Mouse (Mus musculus) intestine, embryonic 15.5 days (tissue): Measurements from ENCODE around the gene Kbtbd6. TPM values are rescaled to one million over a fixed set of nuclear protein-coding genes. Genes with fewer than 3 reads are reported as not detected.
"Not testable (repeated sequence)": the region's sequence is repeated elsewhere in the genome, so short reads cannot be mapped to it uniquely, and the experiment has no call there.

Experiments used
- ATAC-seq: fragments of 200-750 bp; cut with Nextera tagmentation; 2 replicates; pipeline ENCODE4 v1.8.0; 2017; ENCODE audit warnings: moderate TSS enrichment, moderate library complexity
- H3K27ac ChIP-seq: fragments of 300-500 bp; sonication (generic); 2 replicates; pipeline ENCODE4 v1.5.1; 2015; ENCODE audit warnings: mild to moderate bottlenecking, inconsistent platforms
- H3K27me3 ChIP-seq: fragments of 300-500 bp; sonication (generic); replicated peaks from 2 replicates; pipeline ENCODE4 v1.6.1; 2015; ENCODE audit warnings: inconsistent platforms
- H3K36me3 ChIP-seq: fragments of 300-500 bp; sonication (generic); 2 replicates; pipeline ENCODE4 v1.6.1; 2015; ENCODE audit warnings: inconsistent platforms
- H3K4me1 ChIP-seq: fragments of 300-500 bp; sonication (generic); replicated peaks from 2 replicates; pipeline ENCODE4 v1.6.1; 2015; ENCODE audit warnings: inconsistent platforms
- H3K4me2 ChIP-seq: fragments of 300-500 bp; sonication (generic); replicated peaks from 2 replicates; pipeline ENCODE4 v1.6.1; 2015; ENCODE audit warnings: mild to moderate bottlenecking, inconsistent platforms
- H3K4me3 ChIP-seq: fragments of 300-500 bp; sonication (generic); replicated peaks from 2 replicates; pipeline ENCODE4 v1.5.1; 2015; ENCODE audit warnings: inconsistent platforms
- H3K9ac ChIP-seq: fragments of 300-500 bp; sonication (generic); 2 replicates; pipeline ENCODE4 v1.6.1; 2015; ENCODE audit warnings: inconsistent platforms
- H3K9me3 ChIP-seq: fragments of 300-500 bp; sonication (generic); 2 replicates; pipeline ENCODE4 v1.6.1; 2016; ENCODE audit warnings: inconsistent platforms
- WGBS: fragments of 180-500 bp; shearing (Covaris S2); methylation state at CpG from one replicate; pipeline ENCODE4 v1.1.7; 2015; 5-methylcytosine and 5-hydroxymethylcytosine counted together
- polyA plus RNA-seq: library from polyadenylated mRNA; unstranded; fragments of >200 nt; fragmentation: Nextera tagmentation; extraction: Ambion mirVana; gene quantifications from 2 replicates; pipeline ENCODE4 v1.2.1, GENCODE M21; 2015

Gene Kbtbd6
- polyA plus RNA-seq, 1 experiment from 2014 or later = 2.9 TPM

DNA sequence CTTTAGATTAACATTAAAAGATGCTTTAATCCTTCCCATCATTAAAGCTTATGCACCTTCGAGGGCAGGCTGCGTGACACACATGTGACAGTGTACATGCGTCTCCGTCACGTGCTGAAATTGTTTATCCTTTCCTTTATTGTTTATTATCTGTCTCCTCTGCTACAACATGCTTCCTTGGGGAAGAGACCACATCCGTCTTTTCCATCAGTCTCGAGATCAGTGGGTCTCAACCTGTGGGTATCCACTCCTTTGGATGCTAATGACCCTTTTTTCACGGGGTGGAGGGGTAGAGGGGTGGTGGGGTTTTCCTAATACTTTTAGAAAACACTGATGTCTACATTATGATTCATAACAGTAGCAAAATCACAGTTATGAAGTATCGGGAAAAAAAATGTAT is 7.0 kb upstream of the Kbtbd6 start:
- no peaks in the 10 kb centered on the region for H3K36me3 ChIP-seq
- 83% methylated on average over 9 of the region's 9 CpGs for WGBS
- no peaks in the 10 kb centered on the region for H3K9me3 ChIP-seq
- H3K4me1 ChIP-seq = no peaks in the 10 kb centered on the region
- H3K27me3 ChIP-seq = no peaks in the 10 kb centered on the region
- no peak overlapping the region for H3K4me3 ChIP-seq
- ATAC-seq = no peak
- H3K27ac ChIP-seq = no peak overlapping the region
- H3K9ac ChIP-seq = no peak overlapping the region
- no peak overlapping the region for H3K4me2 ChIP-seq

DNA sequence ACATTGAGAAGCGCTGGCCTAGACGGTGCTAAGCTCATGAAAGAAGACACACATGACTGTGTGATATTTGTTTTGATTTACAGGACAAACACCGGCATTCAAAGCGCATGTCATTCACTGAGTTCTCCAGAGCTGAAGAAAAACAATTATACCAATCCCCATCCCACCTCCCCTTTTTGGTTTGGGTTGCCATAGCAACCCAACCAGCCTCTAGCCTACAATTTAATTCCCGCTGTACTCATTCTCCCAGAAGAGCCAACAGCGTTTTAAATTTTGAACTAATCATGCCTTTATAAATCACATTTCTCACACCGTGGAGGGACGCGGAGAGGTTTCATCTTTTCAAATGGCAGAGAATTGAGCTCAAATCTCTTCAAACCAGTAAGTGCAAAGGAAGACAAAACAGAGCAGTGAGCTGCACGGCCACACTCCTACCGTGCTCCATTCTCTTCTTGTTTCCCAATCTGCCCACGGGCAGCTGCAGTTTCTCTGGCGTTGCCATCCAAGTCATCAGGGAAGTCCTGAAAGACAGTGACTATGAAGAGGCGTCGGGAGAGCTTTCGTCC is 6.5 kb upstream of the Kbtbd6 start:
- Histone ChIP-seq H3K36me3 (no peaks in the 10 kb centered on the region), H3K27me3 (no peaks in the 10 kb centered on the region), H3K4me3 (no peak overlapping the region), H3K4me2 (no peak overlapping the region), H3K27ac (no peak overlapping the region), H3K4me1 (no peaks in the 10 kb centered on the region), H3K9me3 (no peaks in the 10 kb centered on the region), H3K9ac (no peak overlapping the region)
- WGBS = 75% methylated on average over 16 of the region's 16 CpGs
- ATAC-seq = no peak

DNA sequence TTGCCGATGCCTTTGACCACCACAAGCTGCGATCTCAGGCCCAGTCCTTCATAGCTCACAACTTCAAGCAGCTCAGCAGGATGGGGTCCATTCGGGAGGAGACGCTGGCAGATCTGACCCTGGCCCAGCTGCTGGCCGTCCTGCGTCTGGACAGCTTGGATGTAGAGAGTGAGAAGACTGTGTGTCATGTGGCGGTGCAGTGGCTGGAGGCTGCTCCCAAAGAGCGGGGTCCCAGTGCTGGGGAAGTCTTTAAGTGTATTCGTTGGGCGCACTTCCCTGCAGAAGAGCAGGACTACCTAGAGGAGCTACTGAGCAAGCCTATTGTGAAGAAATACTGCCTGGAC is 928 bp downstream of the Kbtbd6 start:
- H3K9me3 ChIP-seq, H3K9ac ChIP-seq, H3K4me1 ChIP-seq, H3K36me3 ChIP-seq, H3K4me3 ChIP-seq, H3K27me3 ChIP-seq, H3K4me2 ChIP-seq, H3K27ac ChIP-seq: not testable (repeated sequence)
- 95% methylated on average over 7 of the region's 10 CpGs for WGBS
- ATAC-seq = peak; percentile 9; the same call in 1 of the 2 replicates

DNA sequence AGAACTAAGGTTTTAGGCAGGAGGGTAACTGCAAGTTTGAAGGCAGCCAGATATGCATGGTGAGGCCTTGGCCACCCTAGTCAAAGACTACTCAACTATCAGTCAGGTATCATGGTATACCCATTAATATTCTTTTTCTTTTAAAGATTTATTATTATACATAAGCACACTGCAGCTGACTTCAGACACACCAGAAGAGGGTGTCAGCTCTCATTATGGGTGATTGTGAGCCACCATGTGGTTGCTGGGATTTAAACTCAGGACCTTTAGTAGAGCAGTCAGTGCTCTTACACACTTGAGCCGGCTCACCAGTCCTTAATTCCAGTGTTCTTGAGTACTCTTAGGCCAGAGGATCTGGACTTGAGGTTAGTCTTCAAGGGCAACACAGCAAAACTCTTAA is 8.8 kb downstream of the Kbtbd6 start:
- Histone ChIP-seq H3K27me3 (no peaks in the 10 kb centered on the region), H3K27ac (no peak overlapping the region), H3K4me3 (no peak overlapping the region), H3K9ac (no peak overlapping the region), H3K4me2 (no peak overlapping the region), H3K9me3 (no peaks in the 10 kb centered on the region), H3K36me3 (peaks cover 11% of the 10 kb centered on the region), H3K4me1 (no peaks in the 10 kb centered on the region)
- WGBS = 81% methylated on average over 1 of the region's 1 CpGs
- no peak for ATAC-seq

DNA sequence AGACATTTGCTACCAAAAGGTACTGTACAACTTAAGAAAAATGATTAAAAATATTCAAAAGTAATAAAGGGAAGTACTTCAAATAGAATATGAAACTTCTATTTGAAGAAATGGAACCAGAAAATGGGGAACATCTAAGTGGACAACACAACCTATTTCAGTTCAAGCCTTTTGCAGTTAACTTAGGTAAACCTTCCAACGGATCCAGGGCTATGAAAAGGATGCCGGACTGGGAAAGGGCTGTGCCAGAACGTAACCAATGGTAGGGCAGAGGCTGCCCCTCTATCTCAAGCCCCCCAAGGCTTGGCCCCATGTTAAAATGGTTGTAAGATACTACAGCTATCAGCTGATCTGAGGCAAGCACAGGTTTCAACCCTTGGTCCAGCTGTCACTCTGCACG is 9.4 kb downstream of the Kbtbd6 start:
- Histone ChIP-seq H3K4me3 (no peak overlapping the region), H3K36me3 (peaks cover 11% of the 10 kb centered on the region), H3K27me3 (no peaks in the 10 kb centered on the region), H3K9ac (no peak overlapping the region), H3K9me3 (no peaks in the 10 kb centered on the region), H3K27ac (no peak overlapping the region), H3K4me1 (no peaks in the 10 kb centered on the region), H3K4me2 (no peak overlapping the region)
- ATAC-seq = no peak
- WGBS = 92% methylated on average over 4 of the region's 4 CpGs

DNA sequence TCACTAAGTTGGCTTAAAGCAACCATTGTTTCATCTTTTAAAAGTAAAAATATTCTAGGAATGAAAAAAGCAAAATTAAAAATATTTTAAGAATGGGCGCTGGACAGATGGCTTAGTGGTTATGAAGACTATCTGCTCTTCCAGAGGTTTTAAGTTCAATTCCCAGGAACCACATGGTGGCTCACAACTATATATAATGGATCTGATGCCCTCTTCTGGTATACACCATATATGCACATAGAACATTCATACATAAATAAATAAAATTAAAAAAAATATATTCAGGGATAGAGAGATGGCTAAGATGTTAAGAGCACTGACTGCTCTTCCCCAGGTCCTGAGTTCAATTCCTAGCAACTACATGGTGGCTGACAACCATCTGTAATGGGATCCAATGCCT is 14.0 kb downstream of the Kbtbd6 start:
- 78% methylated on average over 1 of the region's 1 CpGs for WGBS
- Histone ChIP-seq H3K36me3 (peaks cover 19% of the 10 kb centered on the region), H3K27ac (no peak overlapping the region), H3K27me3 (no peaks in the 10 kb centered on the region), H3K4me3 (no peak overlapping the region), H3K4me2 (no peak overlapping the region), H3K4me1 (no peaks in the 10 kb centered on the region), H3K9ac (no peak overlapping the region), H3K9me3 (no peaks in the 10 kb centered on the region)
- no peak for ATAC-seq

DNA sequence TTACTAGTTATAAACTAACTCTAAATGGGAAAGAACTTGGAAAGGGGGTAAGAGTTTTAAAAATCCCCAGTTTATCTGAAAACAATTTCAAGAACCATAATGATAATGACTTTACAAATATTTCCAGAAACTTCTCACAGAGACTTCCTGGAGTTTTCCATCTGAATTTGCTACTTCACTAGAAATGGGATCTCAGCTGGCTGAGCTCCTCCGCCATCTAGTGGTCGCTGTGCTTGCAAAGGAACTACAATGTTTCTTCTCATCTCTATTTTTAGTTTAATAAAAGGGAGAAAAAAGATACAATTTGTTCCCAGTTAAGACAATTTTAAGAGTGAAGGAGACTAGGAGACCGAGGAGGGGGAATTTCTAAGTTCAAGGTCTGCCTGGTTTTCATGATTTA is 16.0 kb downstream of the Kbtbd6 start:
- 22% methylated on average over 3 of the region's 3 CpGs for WGBS
- ATAC-seq = no peak
- no peak overlapping the region for H3K27ac ChIP-seq
- H3K9me3 ChIP-seq = no peaks in the 10 kb centered on the region
- H3K27me3 ChIP-seq = no peaks in the 10 kb centered on the region
- no peak overlapping the region for H3K4me2 ChIP-seq
- H3K36me3 ChIP-seq = peaks cover 13% of the 10 kb centered on the region; the same call in 1 of the 2 replicates
- H3K9ac ChIP-seq = no peak overlapping the region
- H3K4me1 ChIP-seq = no peaks in the 10 kb centered on the region
- H3K4me3 ChIP-seq = no peak overlapping the region

DNA sequence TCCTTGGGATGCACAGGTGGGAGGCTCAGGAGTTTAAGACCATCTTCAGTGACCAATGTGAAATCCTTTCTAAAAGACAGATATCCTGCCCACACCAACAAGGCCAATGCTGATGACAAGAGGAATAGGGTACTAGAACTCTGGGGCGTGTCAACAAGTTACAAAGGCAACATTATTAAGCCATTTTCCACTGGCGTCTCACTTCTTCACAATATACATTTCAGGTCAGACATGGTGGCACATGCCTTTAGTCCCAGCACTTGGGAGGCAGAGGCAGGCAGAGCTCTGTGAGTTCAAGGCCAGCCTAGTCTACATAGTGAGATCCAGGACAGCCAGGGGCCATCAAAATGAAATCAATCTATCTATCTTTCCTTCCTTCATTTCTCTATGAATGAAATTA is 21.7 kb downstream of the Kbtbd6 start:
- H3K9me3 ChIP-seq = no peaks in the 10 kb centered on the region
- H3K36me3 ChIP-seq = peaks cover 22% of the 10 kb centered on the region
- 95% methylated on average over 2 of the region's 2 CpGs for WGBS
- H3K27ac ChIP-seq = no peak overlapping the region
- H3K9ac ChIP-seq = no peak overlapping the region
- H3K4me2 ChIP-seq = no peak overlapping the region
- H3K4me3 ChIP-seq = no peak overlapping the region
- H3K4me1 ChIP-seq = no peaks in the 10 kb centered on the region
- ATAC-seq = no peak
- no peaks in the 10 kb centered on the region for H3K27me3 ChIP-seq

DNA sequence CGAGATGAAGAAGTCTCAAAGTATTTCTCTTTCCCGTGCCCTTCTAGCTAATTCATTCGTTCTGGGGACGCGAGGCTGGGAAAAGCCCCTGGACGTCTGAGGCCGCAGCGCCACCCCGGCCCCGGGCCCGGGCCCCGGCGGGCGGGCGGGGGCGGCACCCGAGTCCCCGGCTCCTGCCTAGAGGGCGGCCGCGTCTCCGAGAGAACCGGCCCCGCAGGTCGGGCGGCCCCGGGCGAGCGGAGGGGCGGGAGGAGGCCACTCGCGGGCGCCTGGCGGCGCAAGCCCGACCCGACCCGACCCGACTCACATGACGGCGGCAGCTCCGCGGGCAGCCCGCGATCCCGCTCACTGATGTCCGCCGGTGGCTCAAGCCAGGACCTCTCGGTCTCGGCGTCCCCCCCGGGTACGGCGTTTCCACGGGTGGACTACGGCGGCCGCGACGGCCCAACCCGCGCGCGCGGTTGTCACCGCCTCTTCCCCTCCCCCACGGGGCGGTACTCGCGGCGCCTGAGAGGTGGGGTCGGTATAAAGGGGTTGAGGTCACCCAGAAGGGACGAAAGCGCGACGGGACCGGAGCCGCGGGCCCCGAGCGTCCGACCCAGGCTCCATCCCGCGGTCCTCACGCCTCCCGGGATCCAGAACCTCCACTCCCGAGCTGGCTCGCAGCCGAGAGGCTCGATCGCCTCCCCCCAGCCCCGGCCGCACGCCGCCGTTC is 29.1 kb downstream of the Kbtbd6 start, which contains the start of gene Elf1:
Elf1 (plus strand) TSS at position 571 of the 715 bp plus-strand sequence.
- peak within 1 kb of the TSS; percentile 97 for H3K9ac ChIP-seq
- ATAC-seq = peak; percentile 86
- peak within 1 kb of the TSS; percentile 100 for H3K27ac ChIP-seq
- peaks cover 4% of the 10 kb centered on the region; the same call in 1 of the 2 replicates for H3K36me3 ChIP-seq
- H3K9me3 ChIP-seq = no peaks in the 10 kb centered on the region
- peak within 1 kb of the TSS; percentile 67 for H3K4me2 ChIP-seq
- H3K4me1 ChIP-seq = peaks cover 25% of the 10 kb centered on the region; the same call in 1 of the 2 replicates
- no peaks in the 10 kb centered on the region for H3K27me3 ChIP-seq
- under 1% methylated on average over 88 of the region's 96 CpGs for WGBS
- H3K4me3 ChIP-seq = peak within 1 kb of the TSS; percentile 94

DNA sequence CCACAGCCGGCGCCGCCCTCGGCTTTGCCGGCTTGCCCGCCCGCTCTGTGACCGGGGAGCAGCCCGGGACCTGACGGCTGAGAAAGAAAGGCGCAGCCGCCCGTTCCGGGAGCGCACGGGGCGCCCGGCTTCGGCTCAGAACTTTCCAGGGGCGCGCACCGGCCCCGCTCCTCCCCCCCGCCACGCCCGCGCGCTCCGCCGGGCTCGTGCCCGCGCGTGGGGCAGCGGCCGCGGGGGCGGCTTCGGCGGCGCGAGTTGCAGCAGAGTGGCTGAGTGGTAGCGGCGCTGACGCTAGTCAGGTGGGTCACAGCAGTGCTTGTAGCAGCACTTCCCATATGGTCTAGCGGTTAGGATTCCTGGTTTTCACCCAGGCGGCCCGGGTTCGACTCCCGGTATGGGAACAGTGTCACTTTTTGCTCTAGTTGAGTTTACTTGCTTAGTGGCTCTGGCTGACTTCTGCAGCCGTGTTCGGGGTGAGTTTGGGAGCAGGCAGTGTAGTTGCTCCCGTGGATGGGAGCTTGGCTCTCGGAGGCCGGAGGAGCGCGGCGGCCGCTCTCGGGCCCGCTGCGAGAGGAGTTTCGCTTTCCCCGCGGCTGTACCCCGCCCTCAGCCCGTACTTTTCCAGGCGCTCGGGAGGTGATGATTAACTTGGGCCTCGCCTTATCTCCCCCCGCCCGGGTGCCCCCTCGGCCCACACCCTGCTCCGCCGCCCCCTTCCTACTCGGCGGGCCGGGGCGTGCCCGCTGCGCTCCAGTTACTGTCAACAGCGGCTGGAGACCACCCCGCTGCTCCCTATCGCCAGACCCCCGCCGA is 29.9 kb downstream of the Kbtbd6 start, which contains the start of gene Wbp4:
Wbp4 (minus strand) TSS at position 182 of the 813 bp plus-strand sequence.
- peak; percentile 86 for ATAC-seq
- H3K4me3 ChIP-seq = peak within 1 kb of the TSS; percentile 94
- peaks cover 3% of the 10 kb centered on the region; the same call in 1 of the 2 replicates for H3K36me3 ChIP-seq
- no peaks in the 10 kb centered on the region for H3K9me3 ChIP-seq
- H3K27ac ChIP-seq = peak within 1 kb of the TSS; percentile 100
- peak within 1 kb of the TSS; percentile 67 for H3K4me2 ChIP-seq
- H3K27me3 ChIP-seq = no peaks in the 10 kb centered on the region
- under 1% methylated on average over 82 of the region's 86 CpGs for WGBS
- peak within 1 kb of the TSS; percentile 97 for H3K9ac ChIP-seq
- H3K4me1 ChIP-seq = peaks cover 27% of the 10 kb centered on the region; the same call in 1 of the 2 replicates

DNA sequence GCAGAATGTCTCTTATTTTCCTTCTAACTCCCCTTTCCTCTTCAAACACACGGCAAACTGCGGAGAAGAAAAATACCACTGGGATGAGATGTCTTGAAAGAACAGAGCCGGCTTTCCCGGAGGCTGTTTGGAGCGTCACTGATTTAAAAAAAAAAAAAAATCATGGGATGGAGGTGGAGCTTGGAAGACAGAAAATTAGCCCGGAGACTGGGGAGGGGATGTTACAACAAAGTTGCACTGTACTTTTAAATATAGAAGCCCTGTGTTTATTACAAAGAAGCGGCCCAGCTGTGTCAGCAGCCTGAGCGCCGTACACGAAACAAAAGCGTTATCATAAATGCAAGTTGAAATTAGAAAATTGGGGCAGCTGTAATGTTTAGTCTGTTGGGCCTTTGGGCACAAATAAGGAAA is 30.6 kb downstream of the Kbtbd6 start:
- H3K4me2 ChIP-seq = peak overlapping the region; percentile 67
- H3K4me3 ChIP-seq = peak overlapping the region; percentile 94
- no peaks in the 10 kb centered on the region for H3K9me3 ChIP-seq
- H3K27me3 ChIP-seq = no peaks in the 10 kb centered on the region
- peak overlapping the region; percentile 97 for H3K9ac ChIP-seq
- no peaks in the 10 kb centered on the region for H3K36me3 ChIP-seq
- under 1% methylated on average over 11 of the region's 11 CpGs for WGBS
- ATAC-seq = no peak
- H3K4me1 ChIP-seq = peaks cover 34% of the 10 kb centered on the region
- H3K27ac ChIP-seq = peak overlapping the region; percentile 100

DNA sequence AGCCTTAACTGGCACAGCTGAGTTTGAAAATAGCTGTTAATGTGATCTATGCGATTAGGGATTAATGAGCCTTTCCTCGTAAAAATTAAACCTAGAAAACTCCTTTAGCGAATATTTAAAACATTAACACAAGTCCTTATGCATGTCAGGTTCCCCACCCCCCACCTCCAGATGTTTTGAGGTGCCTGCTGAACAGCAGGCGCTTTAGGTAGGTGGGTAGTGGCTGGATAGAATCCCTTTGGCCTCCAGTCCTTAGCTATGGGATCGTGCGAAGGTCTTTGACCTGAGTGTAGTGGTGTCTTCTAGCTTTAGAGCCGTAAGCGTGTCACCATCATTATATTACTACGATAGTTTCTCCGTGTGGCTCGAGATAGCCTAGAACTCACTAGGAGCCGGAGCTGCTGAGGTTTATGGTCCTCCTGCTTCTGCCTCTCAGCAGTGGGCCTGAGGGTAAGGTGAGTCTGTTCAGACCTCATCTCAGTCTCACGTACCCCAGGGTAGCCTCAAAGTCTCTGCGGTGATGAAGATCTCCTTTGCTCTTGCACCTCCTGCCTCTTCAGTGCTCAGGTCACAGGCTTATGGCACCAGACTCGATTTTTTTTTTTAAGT is 31.2 kb downstream of the Kbtbd6 start:
- Histone ChIP-seq H3K4me3 (peak overlapping the region; percentile 94), H3K9me3 (no peaks in the 10 kb centered on the region), H3K4me2 (peak overlapping the region; percentile 67), H3K27ac (peak overlapping the region; percentile 100), H3K27me3 (no peaks in the 10 kb centered on the region), H3K4me1 (peaks cover 39% of the 10 kb centered on the region), H3K9ac (peak overlapping the region; percentile 97), H3K36me3 (no peaks in the 10 kb centered on the region)
- 15% methylated on average over 15 of the region's 15 CpGs for WGBS
- ATAC-seq = no peak
